Mouse (Mus musculus): ENCODE results near the gene Wfdc11.

GRCm38 (mm10) chr2:164698201-164698600, 24.3 kb upstream of the Wfdc11 start, which contains the start of gene Spint4:
- TF ChIP-seq HCFC1 (IDR thresholded peaks at IDR 0.05; ENCODE audit: borderline replicate concordance, insufficient read depth, low read length) (no peak), ZNF384 (IDR thresholded peaks at IDR 0.05; ENCODE audit: low read depth, low read length) (no peak), MAFK (IDR thresholded peaks at IDR 0.05; ENCODE audit: insufficient read depth, low read depth, low read length) (no peak), CHD2 (IDR thresholded peaks at IDR 0.05; ENCODE audit: low read depth, low read length) (no peak)

Measured in ES-E14 (cell line).